15 mouse cellular contexts compared by ENCODE assay signal in the genomic region with DNA sequence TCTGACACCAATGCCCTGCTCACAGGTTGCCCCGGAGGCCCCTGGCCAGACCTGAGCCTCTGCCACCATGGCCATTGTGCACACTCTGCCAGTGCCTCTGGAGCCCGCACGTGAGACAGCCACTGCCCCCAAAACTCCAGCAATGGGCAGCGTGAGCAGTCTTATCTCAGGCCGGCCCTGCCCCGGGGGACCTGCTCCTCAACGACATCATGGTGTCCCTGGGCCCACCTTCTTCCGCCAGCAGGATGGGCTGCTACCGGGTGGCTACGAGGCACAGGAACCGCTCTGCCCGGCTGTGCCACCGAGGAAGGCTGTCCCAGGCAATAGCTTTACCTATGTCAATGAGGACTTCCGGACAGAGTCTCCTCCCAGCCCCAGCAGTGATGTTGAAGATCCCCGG. TPM values are rescaled to one million over a fixed set of nuclear protein-coding genes. Genes with fewer than 3 reads are reported as not detected.
DNase-seq lines count a peak whose midpoint lies in the region; ATAC-seq and TF ChIP-seq lines count a peak whose summit lies in the region.
"Had no signal": no experiment of that assay in that cellular context is flagged by ENCODE, and none has a peak within 500 bp of the region (broad histone marks: within the 10 kb centered on the region; RNA-seq: fewer than 3 reads in every experiment).

No protein-coding gene starts in this region.

- no peak overlapping the region for H3K4me3 ChIP-seq in heart, embryonic 13.5 days
- H3K4me3 ChIP-seq in heart, embryonic 11.5 days (ENCODE audit: low read depth, low read length), result no peak overlapping the region
- H3K4me3 ChIP-seq in midbrain, embryonic 10.5 days, result peak overlapping the region; percentile 18; the same call in 1 of the 2 replicates
- no peak overlapping the region for H3K4me3 ChIP-seq in midbrain, postnatal 0 days (ENCODE audit: low read depth, low read length)
- H3K4me3 ChIP-seq in hindbrain, postnatal 0 days (ENCODE audit: low read length), result no peak overlapping the region
- H3K4me3 ChIP-seq in stomach, embryonic 16.5 days (replicated peaks; ENCODE audit: low read length), result no peak overlapping the region
- H3K4me3 ChIP-seq in thymus, adult 2 months (ENCODE audit: control insufficient read depth, insufficient read depth, low read length), result no peak overlapping the region
- H3K4me3 ChIP-seq: erythroblast, embryonic 14.5 days had no signal

- no peaks in the 10 kb centered on the region for H3K9me3 ChIP-seq in heart, embryonic 13.5 days
- no peaks in the 10 kb centered on the region for H3K9me3 ChIP-seq in heart, embryonic 11.5 days (replicated peaks; ENCODE audit: control insufficient read depth, low read length)
- no peaks in the 10 kb centered on the region for H3K9me3 ChIP-seq in midbrain, embryonic 10.5 days (replicated peaks)
- H3K9me3 ChIP-seq in midbrain, postnatal 0 days (ENCODE audit: low read length), result no peaks in the 10 kb centered on the region
- no peaks in the 10 kb centered on the region for H3K9me3 ChIP-seq in hindbrain, postnatal 0 days (ENCODE audit: low read length)
- H3K9me3 ChIP-seq in stomach, embryonic 16.5 days (replicated peaks; ENCODE audit: control insufficient read depth, low read length), result no peaks in the 10 kb centered on the region

- peak; percentile 10 for DNase-seq in midbrain, embryonic 10.5 days (ENCODE audit: low spot score)
- no peak for DNase-seq in midbrain, postnatal 0 days (ENCODE audit: low spot score)
- DNase-seq in hindbrain, postnatal 0 days (ENCODE audit: low spot score), result no peak
- no peak for DNase-seq in thymus, adult 2 months
- DNase-seq: adrenal gland, postnatal 36 days; cerebellum, postnatal 14 days; gastrocnemius, postnatal 36 days; retina, postnatal 1 day had no signal

- no peak for TF ChIP-seq CTCF in midbrain, postnatal 0 days (IDR thresholded peaks at IDR 0.05)
- no peak for TF ChIP-seq CTCF in hindbrain, postnatal 0 days (IDR thresholded peaks at IDR 0.05; ENCODE audit: low read depth)
- no peak for TF ChIP-seq CTCF in thymus, adult 2 months (IDR thresholded peaks at IDR 0.05; ENCODE audit: borderline replicate concordance, control insufficient read depth, extremely low read depth, insufficient read depth, low read length, poor library complexity)

- H3K27me3 ChIP-seq in heart, embryonic 13.5 days (replicated peaks), result no peaks in the 10 kb centered on the region
- no peaks in the 10 kb centered on the region for H3K27me3 ChIP-seq in heart, embryonic 11.5 days (ENCODE audit: control insufficient read depth, insufficient read depth, low read length)
- no peaks in the 10 kb centered on the region for H3K27me3 ChIP-seq in midbrain, embryonic 10.5 days (ENCODE audit: low read depth, poor library complexity, severe bottlenecking)
- H3K27me3 ChIP-seq in midbrain, postnatal 0 days (ENCODE audit: insufficient read depth, low read length), result no peaks in the 10 kb centered on the region
- no peaks in the 10 kb centered on the region for H3K27me3 ChIP-seq in hindbrain, postnatal 0 days (ENCODE audit: insufficient read depth, low read length)
- no peaks in the 10 kb centered on the region for H3K27me3 ChIP-seq in stomach, embryonic 16.5 days (ENCODE audit: control insufficient read depth, insufficient read depth, low read length)
- no peaks in the 10 kb centered on the region; the same call in 1 of the 2 replicates for H3K27me3 ChIP-seq in thymus, adult 2 months (ENCODE audit: control insufficient read depth, insufficient read depth, low read length)

- ATAC-seq in heart, embryonic 13.5 days (ENCODE audit: extremely low read depth, insufficient number of reproducible peaks, low FRiP score, low TSS enrichment), result no peak
- ATAC-seq in heart, embryonic 11.5 days (replicated peaks; ENCODE audit: insufficient number of reproducible peaks, low FRiP score, low TSS enrichment), result no peak
- no peak for ATAC-seq in midbrain, postnatal 0 days (ENCODE audit: low FRiP score)
- ATAC-seq in hindbrain, postnatal 0 days, result no peak
- no peak for ATAC-seq in stomach, embryonic 16.5 days (ENCODE audit: insufficient read depth, low FRiP score)
- ATAC-seq: CD4-positive, CD25-positive, alpha-beta regulatory T cell, adult 4 months had no signal

- H3K27ac ChIP-seq in heart, embryonic 13.5 days (replicated peaks), result no peak overlapping the region
- H3K27ac ChIP-seq in heart, embryonic 11.5 days (ENCODE audit: low read depth, low read length), result no peak overlapping the region
- H3K27ac ChIP-seq in midbrain, embryonic 10.5 days (replicated peaks), result 0 out of 2 replicates have a peak overlapping the region, but pooled peaks have one; percentile 9
- no peak overlapping the region for H3K27ac ChIP-seq in midbrain, postnatal 0 days (ENCODE audit: low read depth, low read length)
- no peak overlapping the region for H3K27ac ChIP-seq in hindbrain, postnatal 0 days
- no peak overlapping the region for H3K27ac ChIP-seq in stomach, embryonic 16.5 days (ENCODE audit: low read length)
- no peak overlapping the region for H3K27ac ChIP-seq in thymus, adult 2 months (ENCODE audit: control insufficient read depth, insufficient read depth, low read length)
- H3K27ac ChIP-seq: kidney, postnatal 0 days had no signal

- TF ChIP-seq POLR2A in thymus, adult 2 months (IDR thresholded peaks at IDR 0.05; ENCODE audit: control insufficient read depth, extremely low read depth, insufficient read depth, low read length, poor library complexity), result no peak

- peak overlapping the region; percentile 72 for H3K9ac ChIP-seq in heart, embryonic 13.5 days
- H3K9ac ChIP-seq in heart, embryonic 11.5 days (ENCODE audit: low read depth, low read length), result no peak overlapping the region
- no peak overlapping the region; the same call in 1 of the 2 replicates for H3K9ac ChIP-seq in midbrain, postnatal 0 days (replicated peaks; ENCODE audit: low read length, poor library complexity, severe bottlenecking)
- peak overlapping the region; percentile 28; the same call in 1 of the 2 replicates for H3K9ac ChIP-seq in hindbrain, postnatal 0 days (replicated peaks; ENCODE audit: low read length)
- peak overlapping the region; percentile 7; the same call in 1 of the 2 replicates for H3K9ac ChIP-seq in stomach, embryonic 16.5 days (ENCODE audit: low read length)

- 77% methylated on average over 15 of the region's 15 CpGs for WGBS in heart, embryonic 13.5 days
- 79% methylated on average over 15 of the region's 15 CpGs for WGBS in heart, embryonic 11.5 days (ENCODE audit: insufficient replicate concordance)
- WGBS in midbrain, embryonic 10.5 days, result 93% methylated on average over 15 of the region's 15 CpGs
- whole genome bisulfite sequencing in midbrain, postnatal 0 days, result 91% methylated on average over 15 of the region's 15 CpGs
- WGBS in hindbrain, postnatal 0 days, result 89% methylated on average over 15 of the region's 15 CpGs
- 81% methylated on average over 15 of the region's 15 CpGs for WGBS in stomach, embryonic 16.5 days
- WGBS in thymus, adult 2 months, result 97% methylated on average over 15 of the region's 15 CpGs

- H3K36me3 ChIP-seq in heart, embryonic 13.5 days, result peaks cover 62% of the 10 kb centered on the region
- peaks cover 31% of the 10 kb centered on the region for H3K36me3 ChIP-seq in heart, embryonic 11.5 days (ENCODE audit: control insufficient read depth, insufficient read depth, low read length)
- peaks cover 68% of the 10 kb centered on the region for H3K36me3 ChIP-seq in midbrain, embryonic 10.5 days
- peaks cover 15% of the 10 kb centered on the region for H3K36me3 ChIP-seq in midbrain, postnatal 0 days (ENCODE audit: insufficient read depth, low read length)
- peaks cover 17% of the 10 kb centered on the region for H3K36me3 ChIP-seq in hindbrain, postnatal 0 days (ENCODE audit: insufficient read depth, low read length)
- H3K36me3 ChIP-seq in stomach, embryonic 16.5 days (ENCODE audit: control insufficient read depth, insufficient read depth, low read length), result peaks cover 24% of the 10 kb centered on the region
- H3K36me3 ChIP-seq in thymus, adult 2 months (ENCODE audit: control insufficient read depth, insufficient read depth, low read length), result no peaks in the 10 kb centered on the region

- H3K4me2 ChIP-seq in heart, embryonic 13.5 days, result peak overlapping the region; percentile 98; the same call in 1 of the 2 replicates
- H3K4me2 ChIP-seq in heart, embryonic 11.5 days, result no peak overlapping the region
- H3K4me2 ChIP-seq in midbrain, postnatal 0 days (ENCODE audit: low read depth, low read length, poor library complexity, severe bottlenecking), result no peak overlapping the region
- H3K4me2 ChIP-seq in hindbrain, postnatal 0 days (ENCODE audit: low read depth, low read length), result no peak overlapping the region
- peak overlapping the region; percentile 5; the same call in 1 of the 2 replicates for H3K4me2 ChIP-seq in stomach, embryonic 16.5 days (ENCODE audit: low read depth, low read length)

- H3K4me1 ChIP-seq in heart, embryonic 13.5 days, result peaks cover 47% of the 10 kb centered on the region
- H3K4me1 ChIP-seq in heart, embryonic 11.5 days (ENCODE audit: control insufficient read depth, insufficient read depth, low read length), result peaks cover 24% of the 10 kb centered on the region
- H3K4me1 ChIP-seq in midbrain, embryonic 10.5 days, result peaks cover 62% of the 10 kb centered on the region
- peaks cover under 1% of the 10 kb centered on the region; the same call in 1 of the 2 replicates for H3K4me1 ChIP-seq in midbrain, postnatal 0 days (ENCODE audit: insufficient read depth, low read length)
- H3K4me1 ChIP-seq in hindbrain, postnatal 0 days (ENCODE audit: insufficient read depth, low read length), result peaks cover 17% of the 10 kb centered on the region
- peaks cover 34% of the 10 kb centered on the region for H3K4me1 ChIP-seq in stomach, embryonic 16.5 days (ENCODE audit: control insufficient read depth, insufficient read depth, low read length)
- H3K4me1 ChIP-seq in thymus, adult 2 months (replicated peaks; ENCODE audit: control insufficient read depth, insufficient read depth, low read length), result peaks cover 17% of the 10 kb centered on the region

RNA-seq across cellular contexts. Expression of gene Lzts2, which starts 7.1 kb away (rescaled TPM):
- 39.3 and 39.9 TPM in 2 replicates for polyA plus RNA-seq in heart, embryonic 13.5 days (2015; fragmentation: Nextera tagmentation; extraction: Ambion mirVana)
- polyA plus RNA-seq in heart, embryonic 11.5 days (2014; fragmentation: Nextera tagmentation; extraction: Ambion mirVana), result 35.3 and 38.4 TPM in 2 replicates
- polyA plus RNA-seq in midbrain, embryonic 10.5 days (2016; fragmentation: Nextera tagmentation; extraction: Ambion mirVana), result 55.1 and 58.4 TPM in 2 replicates
- total RNA-seq in midbrain, postnatal 0 days (2014; rRNA removed), result 32.8 and 40.4 TPM in 2 replicates
- 12.9 TPM in 2 replicates for polyA plus RNA-seq in midbrain, postnatal 0 days (2015; fragmentation: Nextera tagmentation; extraction: Ambion mirVana)
- 44.1 and 44.7 TPM in 2 replicates for total RNA-seq in hindbrain, postnatal 0 days (2014; rRNA removed)
- 16.4 and 17.0 TPM in 2 replicates for polyA plus RNA-seq in hindbrain, postnatal 0 days (2015; fragmentation: Nextera tagmentation; extraction: Ambion mirVana)
- polyA plus RNA-seq in stomach, embryonic 16.5 days (2015; fragmentation: Nextera tagmentation; extraction: Ambion mirVana), result 27.7 and 36.0 TPM in 2 replicates
- polyA plus RNA-seq in thymus, adult 2 months (2012; rRNA removed), result 37.6 and 41.2 TPM in 2 replicates

RNA-seq across cellular contexts. Expression of gene Mrpl43, which starts 15.1 kb away (rescaled TPM):
- polyA plus RNA-seq in heart, embryonic 13.5 days (2015; fragmentation: Nextera tagmentation; extraction: Ambion mirVana), result 55.9 and 62.2 TPM in 2 replicates
- polyA plus RNA-seq in heart, embryonic 11.5 days (2014; fragmentation: Nextera tagmentation; extraction: Ambion mirVana), result 63.0 and 64.3 TPM in 2 replicates
- polyA plus RNA-seq in midbrain, embryonic 10.5 days (2016; fragmentation: Nextera tagmentation; extraction: Ambion mirVana), result 71.6 and 72.9 TPM in 2 replicates
- total RNA-seq in midbrain, postnatal 0 days (2014; rRNA removed), result 55.7 and 87.6 TPM in 2 replicates
- 98.8 and 105 TPM in 2 replicates for polyA plus RNA-seq in midbrain, postnatal 0 days (2015; fragmentation: Nextera tagmentation; extraction: Ambion mirVana)
- 97.1 and 98.4 TPM in 2 replicates for total RNA-seq in hindbrain, postnatal 0 days (2014; rRNA removed)
- 109 and 115 TPM in 2 replicates for polyA plus RNA-seq in hindbrain, postnatal 0 days (2015; fragmentation: Nextera tagmentation; extraction: Ambion mirVana)
- polyA plus RNA-seq in stomach, embryonic 16.5 days (2015; fragmentation: Nextera tagmentation; extraction: Ambion mirVana), result 62.2 and 64.9 TPM in 2 replicates
- 121 and 137 TPM in 2 replicates for polyA plus RNA-seq in thymus, adult 2 months (2012; rRNA removed)

RNA-seq across cellular contexts. Expression of gene Twnk, which starts 15.9 kb away (rescaled TPM):
- polyA plus RNA-seq in heart, embryonic 13.5 days (2015; fragmentation: Nextera tagmentation; extraction: Ambion mirVana), result 16.3 and 16.7 TPM in 2 replicates
- polyA plus RNA-seq in heart, embryonic 11.5 days (2014; fragmentation: Nextera tagmentation; extraction: Ambion mirVana), result 14.2 and 14.8 TPM in 2 replicates
- 31.4 and 33.6 TPM in 2 replicates for polyA plus RNA-seq in midbrain, embryonic 10.5 days (2016; fragmentation: Nextera tagmentation; extraction: Ambion mirVana)
- total RNA-seq in midbrain, postnatal 0 days (2014; rRNA removed), result 6.1 and 6.4 TPM in 2 replicates
- 6.8 and 7.1 TPM in 2 replicates for polyA plus RNA-seq in midbrain, postnatal 0 days (2015; fragmentation: Nextera tagmentation; extraction: Ambion mirVana)
- total RNA-seq in hindbrain, postnatal 0 days (2014; rRNA removed), result 7.5 and 8.6 TPM in 2 replicates
- polyA plus RNA-seq in hindbrain, postnatal 0 days (2015; fragmentation: Nextera tagmentation; extraction: Ambion mirVana), result 8.2 and 8.5 TPM in 2 replicates
- polyA plus RNA-seq in stomach, embryonic 16.5 days (2015; fragmentation: Nextera tagmentation; extraction: Ambion mirVana), result 17.1 and 17.2 TPM in 2 replicates
- polyA plus RNA-seq in thymus, adult 2 months (2012; rRNA removed), result 11.5 and 11.6 TPM in 2 replicates

RNA-seq across cellular contexts. Expression of gene Pdzd7, which starts 24.2 kb away (rescaled TPM):
- 0.15 TPM in 1 of 2 replicates, not detected in the other for polyA plus RNA-seq in heart, embryonic 13.5 days (2015; fragmentation: Nextera tagmentation; extraction: Ambion mirVana)
- polyA plus RNA-seq in heart, embryonic 11.5 days (2014; fragmentation: Nextera tagmentation; extraction: Ambion mirVana), result 0.21 TPM in 1 of 2 replicates, not detected in the other
- polyA plus RNA-seq in midbrain, embryonic 10.5 days (2016; fragmentation: Nextera tagmentation; extraction: Ambion mirVana), result 0.19 and 0.34 TPM in 2 replicates
- total RNA-seq in midbrain, postnatal 0 days (2014; rRNA removed), result 5.9 and 7.2 TPM in 2 replicates
- 2.9 and 3.4 TPM in 2 replicates for polyA plus RNA-seq in midbrain, postnatal 0 days (2015; fragmentation: Nextera tagmentation; extraction: Ambion mirVana)
- 4.8 and 7.7 TPM in 2 replicates for total RNA-seq in hindbrain, postnatal 0 days (2014; rRNA removed)
- 1.9 and 2.5 TPM in 2 replicates for polyA plus RNA-seq in hindbrain, postnatal 0 days (2015; fragmentation: Nextera tagmentation; extraction: Ambion mirVana)
- polyA plus RNA-seq in stomach, embryonic 16.5 days (2015; fragmentation: Nextera tagmentation; extraction: Ambion mirVana), result 0.21 and 0.48 TPM in 2 replicates
- 0.33 and 0.47 TPM in 2 replicates for polyA plus RNA-seq in thymus, adult 2 months (2012; rRNA removed)
- polyA plus RNA-seq: CD4-positive, CD25-positive, alpha-beta regulatory T cell, adult 4 months; erythroblast, embryonic 14.5 days; liver, embryonic 11.5 days had no signal

RNA-seq across cellular contexts. Expression of gene Sfxn3, which starts 25.9 kb away (rescaled TPM):
- 17.6 and 19.6 TPM in 2 replicates for polyA plus RNA-seq in heart, embryonic 13.5 days (2015; fragmentation: Nextera tagmentation; extraction: Ambion mirVana)
- 16.0 and 18.8 TPM in 2 replicates for polyA plus RNA-seq in heart, embryonic 11.5 days (2014; fragmentation: Nextera tagmentation; extraction: Ambion mirVana)
- 8.3 and 15.3 TPM in 2 replicates for polyA plus RNA-seq in midbrain, embryonic 10.5 days (2016; fragmentation: Nextera tagmentation; extraction: Ambion mirVana)
- total RNA-seq in midbrain, postnatal 0 days (2014; rRNA removed), result 72.2 and 85.8 TPM in 2 replicates
- 101 and 102 TPM in 2 replicates for polyA plus RNA-seq in midbrain, postnatal 0 days (2015; fragmentation: Nextera tagmentation; extraction: Ambion mirVana)
- total RNA-seq in hindbrain, postnatal 0 days (2014; rRNA removed), result 63.9 and 76.9 TPM in 2 replicates
- polyA plus RNA-seq in hindbrain, postnatal 0 days (2015; fragmentation: Nextera tagmentation; extraction: Ambion mirVana), result 64.4 and 77.3 TPM in 2 replicates
- polyA plus RNA-seq in stomach, embryonic 16.5 days (2015; fragmentation: Nextera tagmentation; extraction: Ambion mirVana), result 28.3 and 29.8 TPM in 2 replicates
- 46.9 and 61.1 TPM in 2 replicates for polyA plus RNA-seq in thymus, adult 2 months (2012; rRNA removed)

Comparison
In these comparisons a context has a peak if more than half of its experiments do, and no peak if none do; other contexts are left out.
1. H3K4me2 ChIP-seq: peak in heart, embryonic 13.5 days (single experiment) and stomach, embryonic 16.5 days (single experiment); none in heart, embryonic 11.5 days (single experiment), midbrain, postnatal 0 days (single experiment) and hindbrain, postnatal 0 days (single experiment).
2. H3K9ac ChIP-seq: peak in heart, embryonic 13.5 days (single experiment), hindbrain, postnatal 0 days (single experiment) and stomach, embryonic 16.5 days (single experiment); none in heart, embryonic 11.5 days (single experiment) and midbrain, postnatal 0 days (single experiment).